9 mouse cellular contexts compared by ENCODE assay signal in genomic region chr3:80913111-80913778, GRCm38 (mm10). TPM values are rescaled to one million over a fixed set of nuclear protein-coding genes. Genes with fewer than 3 reads are reported as not detected.
DNase-seq lines count a peak whose midpoint lies in the region; ATAC-seq and TF ChIP-seq lines count a peak whose summit lies in the region.
"Had no signal": no experiment of that assay in that cellular context is flagged by ENCODE, and none has a peak within 500 bp of the region (broad histone marks: within the 10 kb centered on the region; RNA-seq: fewer than 3 reads in every experiment).

TSS of gene Glrb (minus strand) at chr3:80913660.

- H3K9me3 ChIP-seq in heart, embryonic 11.5 days (replicated peaks; ENCODE audit: control insufficient read depth, low read length): no peaks in the 10 kb centered on the region
- H3K9me3 ChIP-seq in hindbrain, embryonic 11.5 days (ENCODE audit: control insufficient read depth, low read length): no peaks in the 10 kb centered on the region

- ATAC-seq in heart, embryonic 11.5 days (replicated peaks; ENCODE audit: insufficient number of reproducible peaks, low FRiP score, low TSS enrichment): peak; percentile 68
- ATAC-seq in hindbrain, embryonic 11.5 days (ENCODE audit: low FRiP score): peak; percentile 97

- H3K36me3 ChIP-seq in heart, embryonic 11.5 days (ENCODE audit: control insufficient read depth, insufficient read depth, low read length): no peaks in the 10 kb centered on the region
- H3K36me3 ChIP-seq in hindbrain, embryonic 11.5 days (ENCODE audit: control insufficient read depth, insufficient read depth, low read length): no peaks in the 10 kb centered on the region

- intact Hi-C loops in left cerebral cortex, postnatal 4 days (cut with DNase I): no loop called here

- peak within 1 kb of the TSS; percentile 90 for H3K4me2 ChIP-seq in heart, embryonic 11.5 days
- peak within 1 kb of the TSS; percentile 86 for H3K4me2 ChIP-seq in hindbrain, embryonic 11.5 days (replicated peaks; ENCODE audit: low read depth, low read length)

- H3K9ac ChIP-seq in heart, embryonic 11.5 days (ENCODE audit: low read depth, low read length): peak within 1 kb of the TSS; percentile 74
- peak within 1 kb of the TSS; percentile 87 for H3K9ac ChIP-seq in hindbrain, embryonic 11.5 days (ENCODE audit: low read depth, low read length)

- no peak for TF ChIP-seq POLR2A in bone marrow macrophage, adult 2 months (IDR thresholded peaks at IDR 0.05; ENCODE audit: borderline replicate concordance, low read depth, low read length)
- peak; percentile 62 for TF ChIP-seq POLR2A in embryonic fibroblast, embryonic 13.5 days (IDR thresholded peaks at IDR 0.05; ENCODE audit: low read depth, low read length)

- no peak within 1 kb of the TSS for H3K27ac ChIP-seq in heart, embryonic 11.5 days (ENCODE audit: low read depth, low read length)
- no peak within 1 kb of the TSS for H3K27ac ChIP-seq in bone marrow macrophage, adult 2 months (ENCODE audit: insufficient read depth, low read depth, low read length)
- H3K27ac ChIP-seq in embryonic fibroblast, embryonic 13.5 days (ENCODE audit: insufficient read depth, low read length): no peak within 1 kb of the TSS
- peak within 1 kb of the TSS; percentile 76 for H3K27ac ChIP-seq in hindbrain, embryonic 11.5 days (ENCODE audit: low read depth, low read length)
- H3K27ac ChIP-seq: macrophage had no signal

- no peaks in the 10 kb centered on the region for H3K4me1 ChIP-seq in heart, embryonic 11.5 days (ENCODE audit: control insufficient read depth, insufficient read depth, low read length)
- H3K4me1 ChIP-seq in bone marrow macrophage, adult 2 months (ENCODE audit: control insufficient read depth, insufficient read depth, low read length): no peaks in the 10 kb centered on the region
- no peaks in the 10 kb centered on the region for H3K4me1 ChIP-seq in embryonic fibroblast, embryonic 13.5 days (ENCODE audit: control insufficient read depth, insufficient read depth, low read length)
- H3K4me1 ChIP-seq in hindbrain, embryonic 11.5 days (replicated peaks; ENCODE audit: control insufficient read depth, insufficient read depth, low read length): no peaks in the 10 kb centered on the region

- DNase-seq in heart, adult 11 months: no peak
- peak; percentile 75 for DNase-seq in hindbrain, embryonic 11.5 days (ENCODE audit: low spot score)
- DNase-seq in left cerebral cortex, postnatal 4 days: peak; percentile 61
- DNase-seq in neural tube, embryonic 10.5 days (ENCODE audit: extremely low spot score, low spot score): peak; percentile 69
- DNase-seq in urinary bladder, postnatal 25 days (ENCODE audit: low spot score): peak; percentile 14

- H3K27me3 ChIP-seq in heart, embryonic 11.5 days (ENCODE audit: control insufficient read depth, insufficient read depth, low read length): no peaks in the 10 kb centered on the region
- H3K27me3 ChIP-seq in hindbrain, embryonic 11.5 days (ENCODE audit: control insufficient read depth, insufficient read depth, low read length): no peaks in the 10 kb centered on the region

- WGBS in heart, embryonic 11.5 days (ENCODE audit: insufficient replicate concordance): under 1% methylated on average over 61 of the region's 76 CpGs
- WGBS in hindbrain, embryonic 11.5 days: under 1% methylated on average over 52 of the region's 76 CpGs

- H3K4me3 ChIP-seq in heart, embryonic 11.5 days (ENCODE audit: low read depth, low read length): peak within 1 kb of the TSS; percentile 64
- H3K4me3 ChIP-seq in bone marrow macrophage, adult 2 months (ENCODE audit: insufficient read depth, low read length): peak within 1 kb of the TSS; percentile 53
- peak within 1 kb of the TSS; percentile 59 for H3K4me3 ChIP-seq in embryonic fibroblast, embryonic 13.5 days (ENCODE audit: insufficient read depth, low read length)
- peak within 1 kb of the TSS; percentile 61 for H3K4me3 ChIP-seq in hindbrain, embryonic 11.5 days (ENCODE audit: low read depth, low read length)

- no peak for TF ChIP-seq CTCF in bone marrow macrophage, adult 2 months (IDR thresholded peaks at IDR 0.05; ENCODE audit: low read depth, low read length)
- no peak for TF ChIP-seq CTCF in embryonic fibroblast, embryonic 13.5 days (IDR thresholded peaks at IDR 0.05; ENCODE audit: borderline replicate concordance, insufficient read depth, low read length)

RNA-seq across cellular contexts. Expression of gene Glrb, which starts in this region (rescaled TPM):
- 6.0 and 6.4 TPM in 2 replicates for polyA plus RNA-seq in heart, embryonic 11.5 days (2014; fragmentation: Nextera tagmentation; extraction: Ambion mirVana)
- not detected in 2 replicates for polyA plus RNA-seq in bone marrow macrophage, adult 2 months (2012; ENCODE audit: insufficient read depth, insufficient read length, missing spikeins)
- polyA plus RNA-seq in embryonic fibroblast, embryonic 13.5 days (2011; ENCODE audit: insufficient read length, low read depth, missing spikeins): 6.8 and 18.0 TPM in 2 replicates
- 13.7 and 14.7 TPM in 2 replicates for polyA plus RNA-seq in hindbrain, embryonic 11.5 days (2014; fragmentation: Nextera tagmentation; extraction: Ambion mirVana)
- 10 to 100 TPM; 83.4 to 85.1 TPM for total RNA-seq in left cerebral cortex, postnatal 4 days (2021)
- polyA plus RNA-seq: macrophage had no signal
